In genomic region chr17:79303744-79304497, GRCm38 (mm10) we compare ENCODE assay signal across 17 mouse cellular contexts.
"Had no signal": no experiment of that assay in that cellular context is flagged by ENCODE, and none has a peak within 500 bp of the region (broad histone marks: within the 10 kb centered on the region; RNA-seq: fewer than 3 reads in every experiment).

No protein-coding gene starts in this region.

- H3K4me3 ChIP-seq: intestine, embryonic 15.5 days; layer of hippocampus, adult 2 months; limb, embryonic 13.5 days; liver, embryonic 13.5 days; megakaryocyte, embryonic 14.5 days; midbrain, embryonic 15.5 days; neural tube, embryonic 13.5 days had no signal

- H3K4me1 ChIP-seq: intestine, embryonic 15.5 days; liver, embryonic 13.5 days; midbrain, embryonic 15.5 days; neural tube, embryonic 13.5 days had no signal

- H3K9me3 ChIP-seq: intestine, embryonic 15.5 days; limb, embryonic 13.5 days; liver, embryonic 13.5 days; midbrain, embryonic 15.5 days; neural tube, embryonic 13.5 days had no signal

- H3K4me2 ChIP-seq: intestine, embryonic 15.5 days; limb, embryonic 13.5 days; liver, embryonic 13.5 days; lung, embryonic 14.5 days; midbrain, embryonic 11.5 days; midbrain, embryonic 15.5 days; neural tube, embryonic 13.5 days had no signal

- H3K27me3 ChIP-seq: intestine, embryonic 15.5 days; limb, embryonic 13.5 days; liver, embryonic 13.5 days; megakaryocyte, embryonic 14.5 days; midbrain, embryonic 15.5 days; neural tube, embryonic 13.5 days had no signal

- ATAC-seq: intestine, embryonic 15.5 days; midbrain, embryonic 15.5 days had no signal

- H3K9ac ChIP-seq: intestine, embryonic 15.5 days; limb, embryonic 13.5 days; liver, embryonic 13.5 days; lung, embryonic 14.5 days; midbrain, embryonic 15.5 days; neural tube, embryonic 13.5 days had no signal

- H3K27ac ChIP-seq: intestine, embryonic 15.5 days; layer of hippocampus, adult 2 months; liver, embryonic 13.5 days; midbrain, embryonic 15.5 days; neural tube, embryonic 13.5 days had no signal

- DNase-seq: kidney, adult 18-20 months; kidney, postnatal 10 days; kidney, postnatal 4 days; left cerebral cortex, postnatal 4 days; liver, embryonic 13.5 days; lung, embryonic 14.5 days; lung, postnatal 10 days; right cerebral cortex, postnatal 14 days; thymus, adult 18-20 months; thymus, postnatal 14 days had no signal

- H3K36me3 ChIP-seq: intestine, embryonic 15.5 days; limb, embryonic 13.5 days; liver, embryonic 13.5 days; midbrain, embryonic 15.5 days; neural tube, embryonic 13.5 days had no signal
